Mouse (Mus musculus): Measurements from ENCODE around the gene Hal. TPM values are rescaled to one million over a fixed set of nuclear protein-coding genes. Genes with fewer than 3 reads are reported as not detected.

Gene Hal
- polyA plus RNA-seq, 1 experiment = 0.18 TPM

DNA sequence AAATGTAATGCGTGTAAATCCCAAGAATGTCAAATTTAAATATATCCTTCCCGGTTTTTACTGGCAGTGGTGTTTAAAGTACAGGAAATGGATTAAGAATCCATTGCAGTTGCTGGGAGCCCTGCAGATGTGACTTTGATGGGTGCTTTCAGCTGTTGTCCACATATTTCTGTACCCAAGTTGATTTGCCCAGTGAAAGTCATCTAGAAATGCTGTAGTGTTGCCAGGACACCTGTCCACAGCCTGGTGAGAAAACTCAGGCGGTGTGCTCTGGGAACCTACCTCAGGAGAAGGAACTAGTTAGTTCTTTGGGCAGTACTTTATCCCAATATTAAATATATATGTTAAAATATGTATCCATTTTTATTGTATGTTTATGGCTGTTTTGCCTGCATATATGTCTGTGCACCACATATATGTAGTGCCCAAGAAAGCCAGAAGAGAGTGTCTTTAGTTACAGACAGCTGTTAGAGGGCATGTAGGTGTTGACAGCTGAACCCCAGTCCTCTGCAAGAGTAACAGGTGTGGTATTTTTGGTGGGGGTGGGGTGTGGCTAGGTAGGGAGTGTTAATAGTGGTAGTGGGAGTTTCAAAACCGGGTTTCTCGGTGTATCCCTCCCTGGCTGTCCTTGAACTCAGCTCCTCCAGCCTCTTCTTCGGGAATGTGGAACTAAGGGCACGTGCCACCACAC is 25.7 kb upstream of the Hal start:
- peaks cover 50% of the 10 kb centered on the region for H3K36me3 ChIP-seq (ENCODE audit: control insufficient read depth, insufficient read depth, low read length)
- 93% methylated on average over 7 of the region's 7 CpGs for WGBS

DNA sequence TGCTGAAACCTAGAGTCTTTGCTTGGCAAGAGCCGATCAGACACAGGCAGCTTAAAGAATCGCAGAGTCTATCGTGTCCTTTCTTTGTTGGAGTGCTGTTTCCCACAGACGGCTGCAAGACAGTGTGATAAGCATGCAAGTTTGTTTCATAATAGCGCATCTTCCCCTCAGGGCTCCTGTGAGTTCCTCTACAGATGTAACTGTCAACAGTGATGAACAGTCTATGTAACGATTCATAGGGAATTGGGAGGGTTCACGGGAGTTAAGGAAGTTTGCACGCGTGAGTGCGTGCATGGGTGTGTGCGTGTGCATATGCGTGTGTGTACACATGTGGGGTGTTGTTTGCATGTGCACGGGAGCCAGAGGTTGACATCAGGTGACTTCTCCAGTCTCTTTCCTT is 25.0 kb upstream of the Hal start:
- Histone ChIP-seq H3K27ac (ENCODE audit: insufficient read depth, low read length) (no peak overlapping the region), H3K36me3 (ENCODE audit: control insufficient read depth, insufficient read depth, low read length) (peaks cover 52% of the 10 kb centered on the region), H3K4me1 (ENCODE audit: control insufficient read depth, insufficient read depth, insufficient read length) (no peaks in the 10 kb centered on the region), H3K27me3 (ENCODE audit: control insufficient read depth, insufficient read depth, low read length) (no peaks in the 10 kb centered on the region), H3K4me3 (ENCODE audit: extremely low read depth, insufficient read depth, insufficient read length) (no peak overlapping the region)
- no peak for DNase-seq (ENCODE audit: low read depth in 1 of 2, low spot score in 2 of 2)
- 95% methylated on average over 13 of the region's 13 CpGs for WGBS
- no peak for TF ChIP-seq POLR2A (IDR thresholded peaks at IDR 0.05; ENCODE audit: low read depth, low read length)
- TF ChIP-seq CTCF (IDR thresholded peaks at IDR 0.05; ENCODE audit: extremely low read depth, insufficient read depth, insufficient read length, insufficient replicate concordance) = no peak

More for the DNA sequence above, 25.7 kb upstream of the Hal start:
- H3K27ac ChIP-seq (ENCODE audit: insufficient read depth, low read length) = no peak overlapping the region
- no peak for TF ChIP-seq CTCF (IDR thresholded peaks at IDR 0.05; ENCODE audit: extremely low read depth, insufficient read depth, insufficient read length, insufficient replicate concordance)
- TF ChIP-seq POLR2A (IDR thresholded peaks at IDR 0.05; ENCODE audit: low read depth, low read length) = no peak
- DNase-seq (ENCODE audit: low read depth in 1 of 2, low spot score in 2 of 2) = no peak
- H3K4me3 ChIP-seq (ENCODE audit: extremely low read depth, insufficient read depth, insufficient read length) = no peak overlapping the region
- no peaks in the 10 kb centered on the region for H3K27me3 ChIP-seq (ENCODE audit: control insufficient read depth, insufficient read depth, low read length)
- no peaks in the 10 kb centered on the region for H3K4me1 ChIP-seq (ENCODE audit: control insufficient read depth, insufficient read depth, insufficient read length)

DNA sequence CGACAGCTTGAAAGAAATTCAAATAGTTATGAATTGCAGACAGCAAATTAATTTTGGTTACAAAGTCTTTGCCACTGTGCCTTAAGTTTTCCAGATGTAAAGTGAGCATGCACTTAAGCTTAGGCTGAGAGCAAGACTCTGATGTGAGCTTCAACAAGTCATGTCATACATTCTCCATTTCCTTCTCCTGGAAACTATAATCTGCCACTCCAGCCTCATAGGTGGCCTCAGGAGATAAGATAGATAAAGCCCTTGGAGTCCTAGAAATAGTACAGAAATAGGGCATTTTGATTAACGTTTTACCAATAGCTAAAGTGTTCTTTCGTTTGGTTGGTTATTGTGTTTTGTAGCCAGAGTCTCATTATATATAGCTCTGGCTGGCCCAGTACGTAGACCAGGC is 21.3 kb upstream of the Hal start:
- TF ChIP-seq CTCF (IDR thresholded peaks at IDR 0.05; ENCODE audit: extremely low read depth, insufficient read depth, insufficient read length, insufficient replicate concordance) (no peak), POLR2A (IDR thresholded peaks at IDR 0.05; ENCODE audit: low read depth, low read length) (no peak)
- no peaks in the 10 kb centered on the region for H3K27me3 ChIP-seq (ENCODE audit: control insufficient read depth, insufficient read depth, low read length)
- no peak overlapping the region for H3K4me3 ChIP-seq (ENCODE audit: extremely low read depth, insufficient read depth, insufficient read length)
- WGBS = 81% methylated on average over 4 of the region's 4 CpGs
- no peaks in the 10 kb centered on the region for H3K4me1 ChIP-seq (ENCODE audit: control insufficient read depth, insufficient read depth, insufficient read length)
- H3K36me3 ChIP-seq (ENCODE audit: control insufficient read depth, insufficient read depth, low read length) = peaks cover 38% of the 10 kb centered on the region
- no peak overlapping the region for H3K27ac ChIP-seq (ENCODE audit: insufficient read depth, low read length)
- no peak for DNase-seq (ENCODE audit: low read depth in 1 of 2, low spot score in 2 of 2)

GRCm38 (mm10) chr10:93467791-93468190 is 20.8 kb upstream of the Hal start:
- no peak overlapping the region for H3K4me3 ChIP-seq (ENCODE audit: extremely low read depth, insufficient read depth, insufficient read length)
- 97% methylated on average over 3 of the region's 3 CpGs for WGBS
- TF ChIP-seq CTCF (IDR thresholded peaks at IDR 0.05; ENCODE audit: extremely low read depth, insufficient read depth, insufficient read length, insufficient replicate concordance) (no peak), POLR2A (IDR thresholded peaks at IDR 0.05; ENCODE audit: low read depth, low read length) (no peak)
- H3K27me3 ChIP-seq (ENCODE audit: control insufficient read depth, insufficient read depth, low read length) = no peaks in the 10 kb centered on the region
- H3K4me1 ChIP-seq (ENCODE audit: control insufficient read depth, insufficient read depth, insufficient read length) = no peaks in the 10 kb centered on the region
- peaks cover 38% of the 10 kb centered on the region for H3K36me3 ChIP-seq (ENCODE audit: control insufficient read depth, insufficient read depth, low read length)
- peak in 1 of 2 experiments; percentile 11 for DNase-seq (ENCODE audit: low read depth in 1 of 2, low spot score in 2 of 2)
- H3K27ac ChIP-seq (ENCODE audit: insufficient read depth, low read length) = no peak overlapping the region

GRCm38 (mm10) chr10:93471415-93471814 is 17.2 kb upstream of the Hal start:
- no peaks in the 10 kb centered on the region for H3K4me1 ChIP-seq (ENCODE audit: control insufficient read depth, insufficient read depth, insufficient read length)
- no peaks in the 10 kb centered on the region for H3K27me3 ChIP-seq (ENCODE audit: control insufficient read depth, insufficient read depth, low read length)
- peak; percentile 79; the same call in 1 of the 2 replicates for TF ChIP-seq CTCF (IDR thresholded peaks at IDR 0.05; ENCODE audit: extremely low read depth, insufficient read depth, insufficient read length, insufficient replicate concordance)
- TF ChIP-seq POLR2A (IDR thresholded peaks at IDR 0.05; ENCODE audit: low read depth, low read length) = no peak
- peak; percentile 60 to 84 for DNase-seq (ENCODE audit: low read depth in 1 of 2, low spot score in 2 of 2)
- no peak overlapping the region for H3K4me3 ChIP-seq (ENCODE audit: extremely low read depth, insufficient read depth, insufficient read length)
- 42% methylated on average over 11 of the region's 11 CpGs for WGBS
- no peak overlapping the region for H3K27ac ChIP-seq (ENCODE audit: insufficient read depth, low read length)
- peaks cover 38% of the 10 kb centered on the region for H3K36me3 ChIP-seq (ENCODE audit: control insufficient read depth, insufficient read depth, low read length)

GRCm38 (mm10) chr10:93484511-93484910 is 4.1 kb upstream of the Hal start:
- WGBS = 90% methylated on average over 8 of the region's 8 CpGs
- no peak for TF ChIP-seq POLR2A (IDR thresholded peaks at IDR 0.05; ENCODE audit: low read depth, low read length)
- no peak for TF ChIP-seq CTCF (IDR thresholded peaks at IDR 0.05; ENCODE audit: extremely low read depth, insufficient read depth, insufficient read length, insufficient replicate concordance)
- Histone ChIP-seq H3K4me3 (ENCODE audit: extremely low read depth, insufficient read depth, insufficient read length) (no peak overlapping the region), H3K4me1 (ENCODE audit: control insufficient read depth, insufficient read depth, insufficient read length) (no peaks in the 10 kb centered on the region), H3K27me3 (ENCODE audit: control insufficient read depth, insufficient read depth, low read length) (no peaks in the 10 kb centered on the region), H3K36me3 (ENCODE audit: control insufficient read depth, insufficient read depth, low read length) (peaks cover 24% of the 10 kb centered on the region), H3K27ac (ENCODE audit: insufficient read depth, low read length) (no peak overlapping the region)
- DNase-seq (ENCODE audit: low read depth in 1 of 2, low spot score in 2 of 2) = no peak

DNA sequence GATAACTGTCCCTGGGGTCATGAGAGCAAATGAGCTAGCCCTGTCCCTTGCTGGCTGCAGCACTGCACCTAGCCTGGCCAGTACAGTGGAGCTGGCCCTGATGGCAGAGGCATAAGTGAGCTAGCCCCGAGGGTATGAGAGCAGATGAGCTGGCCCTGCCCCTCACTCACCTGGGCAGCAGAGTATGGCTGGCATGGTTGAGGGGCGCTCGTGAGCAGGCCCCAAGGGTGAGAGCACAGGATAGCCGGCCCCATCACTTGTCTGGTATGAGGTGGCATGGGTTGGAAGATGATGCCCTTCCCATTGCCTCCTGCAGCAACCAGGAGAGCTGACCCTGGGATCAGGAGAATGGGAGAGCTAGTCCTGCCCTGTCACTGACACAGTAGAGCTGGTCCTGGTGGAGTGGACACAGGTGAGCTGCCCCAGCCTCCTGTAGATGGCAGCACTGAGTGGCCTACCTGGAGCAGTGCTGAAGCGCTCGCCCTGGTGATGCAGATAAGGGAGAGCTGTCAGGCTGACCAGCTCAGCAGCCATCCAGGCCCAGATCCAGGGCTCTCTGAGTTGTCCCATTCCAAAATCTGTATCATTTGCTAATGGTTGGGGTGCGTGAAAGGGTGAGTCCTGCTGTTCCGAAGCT is 3.4 kb upstream of the Hal start:
- TF ChIP-seq CTCF (IDR thresholded peaks at IDR 0.05; ENCODE audit: extremely low read depth, insufficient read depth, insufficient read length, insufficient replicate concordance) (peak; percentile 56; the same call in 1 of the 2 replicates), POLR2A (IDR thresholded peaks at IDR 0.05; ENCODE audit: low read depth, low read length) (no peak)
- no peaks in the 10 kb centered on the region for H3K27me3 ChIP-seq (ENCODE audit: control insufficient read depth, insufficient read depth, low read length)
- peaks cover 20% of the 10 kb centered on the region for H3K36me3 ChIP-seq (ENCODE audit: control insufficient read depth, insufficient read depth, low read length)
- H3K4me3 ChIP-seq (ENCODE audit: extremely low read depth, insufficient read depth, insufficient read length) = no peak overlapping the region
- WGBS = 92% methylated on average over 8 of the region's 8 CpGs
- H3K4me1 ChIP-seq (ENCODE audit: control insufficient read depth, insufficient read depth, insufficient read length) = no peaks in the 10 kb centered on the region
- no peak overlapping the region for H3K27ac ChIP-seq (ENCODE audit: insufficient read depth, low read length)
- DNase-seq (ENCODE audit: low read depth in 1 of 2, low spot score in 2 of 2) = peak in 1 of 2 experiments; percentile 26

Data from spleen, adult 2 months (tissue).